Mouse (Mus musculus) B cell, adult (primary cell): ENCODE measurements around the gene BC049730. TPM values are rescaled to one million over a fixed set of nuclear protein-coding genes. Genes with fewer than 3 reads are reported as not detected.

Experiments used
- total RNA-seq: library from RNA; stranded (reverse); gene quantifications from 4 replicates; pipeline ENCODE4 v1.2.4, GENCODE M21; 2023; ENCODE audit not compliant: inconsistent age

Gene BC049730
- total RNA-seq: not detected in 4 replicates

DNA sequence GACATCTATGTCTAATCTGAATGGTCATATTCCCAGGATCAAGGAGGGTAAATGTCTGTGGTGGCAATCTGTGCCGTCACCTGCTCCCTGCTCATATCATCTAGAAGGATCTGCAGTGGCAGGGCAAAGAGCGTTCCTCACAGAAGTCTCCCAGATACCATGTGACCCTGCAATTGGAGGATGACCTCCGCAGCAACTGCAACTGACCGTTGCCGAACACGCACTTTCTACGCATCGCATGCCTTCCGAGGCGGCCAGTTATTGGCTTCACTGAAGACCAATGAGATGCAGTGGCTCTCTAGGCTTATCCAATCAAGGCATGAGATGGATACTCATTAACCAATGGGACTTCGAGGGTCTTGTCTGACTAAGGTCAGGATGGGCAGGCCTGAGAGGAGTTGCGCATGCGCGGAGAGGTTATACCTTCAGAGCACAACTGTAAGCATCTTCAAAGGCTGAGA is at the start of gene BC049730:
BC049730 (plus strand) TSS at position 411 of the 461 bp plus-strand sequence.

DNA sequence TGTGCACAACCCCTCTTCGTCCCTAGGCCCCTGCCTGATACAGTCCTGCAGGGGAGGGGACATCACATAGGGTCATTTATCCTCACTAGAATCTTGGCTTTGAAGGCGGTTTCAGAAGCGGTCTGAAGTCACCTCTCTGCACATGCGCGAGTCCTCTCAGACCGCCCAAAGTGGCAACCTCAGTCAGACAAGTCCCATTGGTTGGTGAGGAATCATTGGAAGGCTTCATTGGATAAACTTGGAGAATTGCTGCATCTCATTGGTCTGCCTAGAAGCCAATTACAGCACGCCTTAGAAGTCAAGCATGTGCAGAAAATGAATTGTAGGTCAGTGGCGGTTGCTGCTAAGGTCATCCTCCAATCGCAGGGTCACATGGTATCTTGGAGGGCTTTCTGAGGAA is 32.5 kb upstream of the BC049730 start, which contains the start of gene Tex101:
Tex101 (minus strand) TSS at position 101 of the 400 bp plus-strand sequence.

GRCm38 (mm10) chr7:24726808-24727207 is 17.8 kb downstream of the BC049730 start, which contains the start of gene Gm4763:
Gene Gm4763 (minus strand): TSS chr7:24726908.

GRCm38 (mm10) chr7:24760211-24760610 is 51.2 kb downstream of the BC049730 start, which contains the start of gene Cd177:
Gene Cd177 (minus strand): TSS chr7:24760311.

Other genes with a start within 250 kb of the BC049730 start
- gene Plaur, start 246.8 kb upstream of the BC049730 start, total RNA-seq: 535 to 734 TPM (median 595 TPM) in 4 replicates
- gene Cadm4, start 227.2 kb upstream of the BC049730 start, total RNA-seq: 0.78 to 3.1 TPM (median 1.9 TPM) in 4 replicates
- gene Zfp428, start 202.2 kb upstream of the BC049730 start, total RNA-seq: 1.4 to 2.2 TPM (median 1.7 TPM) in 4 replicates
- gene AC161166.1, start 196.8 kb upstream of the BC049730 start, total RNA-seq: not detected in 4 replicates
- 22.3 to 27.3 TPM (median 24.2 TPM) in 4 replicates for gene Irgq, start 178.6 kb upstream of the BC049730 start, total RNA-seq
- gene Pinlyp, start 163.1 kb upstream of the BC049730 start, total RNA-seq: 0.87 TPM in 1 of 4 replicates, not detected in the others
- gene Xrcc1, start 163.0 kb upstream of the BC049730 start, total RNA-seq: 85.4 to 92.1 TPM (median 88.0 TPM) in 4 replicates
- gene Ethe1, start 121.7 kb upstream of the BC049730 start, total RNA-seq: 9.0 to 13.0 TPM (median 12.0 TPM) in 4 replicates
- gene Zfp575, start 121.6 kb upstream of the BC049730 start, total RNA-seq: 0.18 to 0.22 TPM in 2 of 4 replicates, not detected in the others
- gene Phldb3, start 98.5 kb upstream of the BC049730 start, total RNA-seq: 22.1 to 31.0 TPM (median 26.2 TPM) in 4 replicates
- 0.29 to 0.54 TPM in 2 of 4 replicates, not detected in the others for gene Lypd3, start 72.7 kb upstream of the BC049730 start, total RNA-seq
- gene Tex101, start 32.6 kb upstream of the BC049730 start, total RNA-seq: not detected in 4 replicates
- gene Gm4763, start 17.7 kb downstream of the BC049730 start, total RNA-seq: not detected in 4 replicates
- gene Cd177, start 51.1 kb downstream of the BC049730 start, total RNA-seq: 0.29 to 0.32 TPM in 2 of 4 replicates, not detected in the others
- not detected in 4 replicates for gene Ceacam10, start 68.0 kb downstream of the BC049730 start, total RNA-seq
- 1.7 to 3.0 TPM in 2 of 4 replicates, not detected in the others for gene Gm9844, start 153.0 kb downstream of the BC049730 start, total RNA-seq
- not detected in 4 replicates for gene Lypd4, start 160.7 kb downstream of the BC049730 start, total RNA-seq
- gene Dmrtc2, start 160.8 kb downstream of the BC049730 start, total RNA-seq: not detected in 4 replicates
- 2,682 to 2,740 TPM (median 2,716 TPM) in 4 replicates for gene Rps19, start 175.1 kb downstream of the BC049730 start, total RNA-seq
- gene Cd79a, start 188.1 kb downstream of the BC049730 start, total RNA-seq: 1,752 to 1,862 TPM (median 1,794 TPM) in 4 replicates
- 1,222 to 1,291 TPM (median 1,265 TPM) in 4 replicates for gene Arhgef1, start 193.7 kb downstream of the BC049730 start, total RNA-seq
- gene Gm4881, start 235.3 kb downstream of the BC049730 start, total RNA-seq: not detected in 4 replicates